Mouse (Mus musculus) neural tube, embryonic 11.5 days (tissue): Measurements from ENCODE around the gene Slc29a1. TPM values are rescaled to one million over a fixed set of nuclear protein-coding genes. Genes with fewer than 3 reads are reported as not detected.

Source experiments
- ATAC-seq: fragments of 200-750 bp; cut with Nextera tagmentation; 2 replicates; pipeline ENCODE4 v1.8.0; 2017; ENCODE audit warnings: moderate number of reproducible peaks, mild to moderate bottlenecking, moderate TSS enrichment, moderate library complexity; ENCODE audit not compliant: insufficient read depth, low FRiP score, low TSS enrichment
- DNase-seq: peaks from one replicate; pipeline ENCODE4 v3.0.0-alpha.2; 2015; ENCODE audit warnings: low spot score
- H3K27ac ChIP-seq: fragments of 300-500 bp; sonication (generic); 2 replicates; pipeline ENCODE4 v1.5.1; 2014; ENCODE audit warnings: low read depth, mild to moderate bottlenecking, low read length
- H3K27me3 ChIP-seq: fragments of 300-500 bp; sonication (generic); 2 replicates; pipeline ENCODE4 v1.6.1; 2014; ENCODE audit warnings: mild to moderate bottlenecking, low read length, mixed read lengths; ENCODE audit not compliant: control insufficient read depth, insufficient read depth
- H3K36me3 ChIP-seq: fragments of 300-500 bp; sonication (generic); 2 replicates; pipeline ENCODE4 v1.6.1; 2014; ENCODE audit warnings: mild to moderate bottlenecking, low read length, moderate library complexity, mixed read lengths; ENCODE audit not compliant: control insufficient read depth, insufficient read depth
- H3K4me1 ChIP-seq: fragments of 300-500 bp; sonication (generic); 2 replicates; pipeline ENCODE4 v1.6.1; 2014; ENCODE audit warnings: low read length, mixed read lengths; ENCODE audit not compliant: control insufficient read depth, insufficient read depth
- H3K4me2 ChIP-seq: fragments of 300-500 bp; sonication (generic); 2 replicates; pipeline ENCODE4 v1.6.1; 2014; ENCODE audit warnings: low read depth, mild to moderate bottlenecking, moderate library complexity
- H3K4me3 ChIP-seq: fragments of 300-500 bp; sonication (generic); 2 replicates; pipeline ENCODE4 v1.5.1; 2014; ENCODE audit warnings: low read depth, low read length
- H3K9ac ChIP-seq: fragments of 300-500 bp; sonication (generic); 2 replicates; pipeline ENCODE4 v1.6.1; 2014; ENCODE audit warnings: mild to moderate bottlenecking, low read length
- H3K9me3 ChIP-seq: fragments of 300-500 bp; sonication (generic); 2 replicates; pipeline ENCODE4 v1.6.1; 2016; ENCODE audit warnings: low read length; ENCODE audit not compliant: control insufficient read depth
- WGBS: fragments of 180-500 bp; shearing (Covaris S2); extraction: QIAGEN DNeasy Blood & Tissue Kit; methylation state at CpG from one replicate; pipeline ENCODE4 v1.1.7; 2014; 5-methylcytosine and 5-hydroxymethylcytosine counted together
- polyA plus RNA-seq: library from polyadenylated mRNA; unstranded; fragments of >200 nt; fragmentation: Nextera tagmentation; extraction: Ambion mirVana; gene quantifications from 2 replicates; pipeline ENCODE4 v1.2.1, GENCODE M21; 2014

Gene Slc29a1
- polyA plus RNA-seq, 1 experiment from 2014 or later = 48.7 TPM

DNA sequence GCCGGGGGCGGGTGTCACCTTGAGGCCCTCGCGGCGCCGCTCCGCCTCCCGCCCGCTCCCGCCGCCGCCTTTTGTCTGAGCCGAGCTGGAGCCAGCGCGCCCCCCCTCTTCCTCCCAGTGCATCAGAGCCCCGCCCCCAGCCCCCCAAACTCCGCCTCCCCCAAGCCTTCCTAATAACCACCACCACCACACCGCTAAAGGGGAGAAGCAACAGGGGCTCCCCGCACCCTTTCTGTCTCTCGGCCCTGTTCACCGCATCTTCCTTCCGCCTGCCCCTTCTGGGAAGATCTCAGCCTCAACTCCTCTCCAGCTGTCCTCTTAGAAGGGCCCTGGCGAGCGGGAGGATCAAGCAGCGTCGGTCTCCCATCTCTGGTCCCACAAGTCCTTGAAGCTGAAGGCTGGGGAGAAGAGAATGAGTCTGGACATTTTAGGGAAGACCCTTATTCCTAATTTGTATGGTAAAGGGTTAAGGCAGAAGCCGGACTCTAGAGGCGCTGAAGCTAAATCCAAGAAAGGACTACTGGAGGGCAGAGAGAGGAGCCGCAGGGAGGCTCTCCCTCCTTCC is 49.7 kb downstream of the Slc29a1 start, which contains the start of gene Tmem151b:
TSS of gene Tmem151b (minus strand) at position 61 of the 565 bp plus-strand sequence.
- Histone ChIP-seq H3K27ac (peak within 1 kb of the TSS; percentile 83), H3K4me2 (peak within 1 kb of the TSS; percentile 87), H3K27me3 (peaks cover 35% of the 10 kb centered on the region), H3K4me1 (peaks cover 6% of the 10 kb centered on the region), H3K9me3 (no peaks in the 10 kb centered on the region), H3K9ac (peak within 1 kb of the TSS; percentile 94), H3K36me3 (no peaks in the 10 kb centered on the region), H3K4me3 (peak within 1 kb of the TSS; percentile 80)
- DNase-seq = peak; percentile 73
- ATAC-seq = 0 out of 2 replicates have a peak, but pooled peaks have one; percentile 42
- WGBS = 1% methylated on average over 12 of the region's 29 CpGs

DNA sequence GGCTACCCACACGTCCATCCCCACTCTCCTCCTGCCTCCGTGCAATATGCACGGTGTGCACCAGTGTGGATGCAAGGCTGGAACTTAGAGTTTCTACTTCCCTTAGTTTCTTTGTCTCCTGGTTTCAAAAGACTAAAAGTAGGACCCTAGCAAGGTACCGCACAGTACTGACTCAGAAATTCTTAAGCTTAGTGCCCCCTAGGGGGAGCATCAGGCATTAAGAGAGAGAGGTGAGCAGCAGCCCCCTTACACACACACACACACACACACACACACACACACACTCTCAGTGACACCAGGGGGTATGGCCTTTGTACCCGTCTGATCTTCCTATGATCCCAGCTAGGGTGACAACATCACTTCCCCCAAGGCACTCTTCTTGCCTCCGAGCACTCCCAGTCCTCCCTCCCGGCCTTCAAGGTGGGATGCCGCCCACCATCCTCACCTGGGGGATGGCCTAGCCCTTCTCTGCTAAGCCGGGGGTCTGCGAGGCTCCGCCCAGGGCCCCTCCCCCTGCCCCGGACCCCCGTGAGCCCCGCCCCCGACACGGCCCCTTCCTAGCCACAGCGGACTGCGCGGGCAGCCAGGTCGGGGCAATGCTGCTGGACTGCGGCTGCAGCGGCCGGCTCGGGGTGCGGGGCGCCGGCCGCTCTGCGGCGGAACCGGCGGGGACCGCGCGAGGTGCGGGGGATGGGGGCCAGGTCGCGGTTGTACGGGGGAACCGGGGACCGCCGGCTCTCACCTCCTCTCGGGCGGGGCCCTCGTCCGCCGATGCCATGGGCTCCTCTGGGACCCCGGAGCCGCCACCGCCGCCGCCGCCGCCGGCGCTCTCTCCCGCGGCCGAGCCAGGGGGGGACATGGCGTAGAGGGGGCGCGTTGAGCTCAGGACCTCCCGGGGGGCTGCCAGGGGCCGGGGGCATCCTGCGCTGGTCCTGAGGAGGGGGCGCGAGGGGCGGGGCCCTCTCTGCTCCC is 50.6 kb downstream of the Slc29a1 start:
- Histone ChIP-seq H3K27me3 (peaks cover 44% of the 10 kb centered on the region), H3K9ac (peak overlapping the region; percentile 94), H3K4me1 (peaks cover 14% of the 10 kb centered on the region), H3K4me2 (peak overlapping the region; percentile 87), H3K27ac (peak overlapping the region; percentile 83), H3K9me3 (no peaks in the 10 kb centered on the region), H3K4me3 (peak overlapping the region; percentile 80), H3K36me3 (0 out of 2 replicates have a peak, but pooled peaks cover 2% of the 10 kb centered on the region)
- WGBS = 3% methylated on average over 45 of the region's 68 CpGs
- peak; percentile 63 for ATAC-seq
- peak; percentile 62 for DNase-seq

GRCm38 (mm10) chr17:45547461-45548190 is 51.8 kb downstream of the Slc29a1 start:
- Histone ChIP-seq H3K9ac (no peak overlapping the region), H3K4me1 (peaks cover 16% of the 10 kb centered on the region), H3K4me3 (no peak overlapping the region), H3K9me3 (no peaks in the 10 kb centered on the region), H3K4me2 (no peak overlapping the region), H3K27me3 (peaks cover 53% of the 10 kb centered on the region), H3K36me3 (0 out of 2 replicates have a peak, but pooled peaks cover 2% of the 10 kb centered on the region), H3K27ac (no peak overlapping the region)
- DNase-seq = no peak
- no peak for ATAC-seq
- WGBS = 82% methylated on average over 5 of the region's 5 CpGs

DNA sequence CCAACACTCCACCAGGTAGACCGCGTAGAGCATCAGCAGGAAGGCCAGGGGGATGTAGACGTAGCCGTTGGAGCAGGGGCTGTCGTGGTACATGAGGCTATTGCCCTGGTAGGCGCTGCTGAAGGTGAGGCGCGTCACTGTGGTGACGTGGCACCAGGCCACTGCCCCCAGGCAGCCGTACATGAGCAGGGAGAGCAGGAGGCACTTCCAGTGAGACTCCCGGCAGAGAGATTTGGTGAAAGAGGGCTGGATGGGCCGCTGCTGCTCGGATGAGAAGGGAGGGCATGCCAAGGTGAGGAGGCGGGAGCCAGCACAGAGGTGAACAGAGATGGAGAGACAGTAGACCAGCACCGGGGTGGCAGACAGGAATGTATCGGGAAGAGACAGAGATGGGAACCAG is 52.5 kb downstream of the Slc29a1 start:
- 68% methylated on average over 16 of the region's 16 CpGs for WGBS
- H3K27ac ChIP-seq = no peak overlapping the region
- H3K9ac ChIP-seq = no peak overlapping the region

DNA sequence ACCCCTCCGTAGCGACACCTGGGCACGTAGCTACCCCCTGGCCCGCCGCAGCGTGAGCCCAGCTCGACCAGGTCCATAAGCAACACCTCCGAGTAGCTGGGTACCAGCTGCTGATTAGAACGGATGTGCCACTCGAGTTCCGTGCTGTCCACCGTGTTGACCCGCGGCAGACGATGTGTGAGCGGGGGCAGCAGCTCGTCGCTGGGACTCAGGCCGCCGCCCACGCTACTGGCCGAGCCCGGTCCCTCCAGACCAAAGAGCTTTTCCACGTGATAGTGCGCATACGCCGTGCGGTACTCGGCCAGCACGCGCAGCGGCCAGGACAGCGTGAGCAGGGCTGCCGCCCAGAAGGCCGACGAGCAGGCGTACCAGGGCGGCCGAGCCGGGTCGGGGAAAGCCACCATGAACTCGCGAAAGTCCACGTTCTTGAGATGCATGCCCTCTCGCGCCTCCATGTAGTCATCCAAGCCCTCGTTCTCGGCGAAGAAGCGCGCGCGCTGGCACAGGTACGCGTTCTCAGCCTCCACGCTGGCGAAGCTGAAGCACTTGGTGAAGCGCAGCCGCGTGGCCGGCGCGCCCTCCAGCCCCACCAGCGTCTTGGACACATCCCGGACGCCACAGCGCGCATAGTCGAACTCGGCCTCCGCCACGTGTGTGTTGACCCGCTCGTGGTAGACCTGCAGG is 54.0 kb downstream of the Slc29a1 start:
- peaks cover 15% of the 10 kb centered on the region for H3K4me1 ChIP-seq
- H3K4me3 ChIP-seq = peak overlapping the region; percentile 1; the same call in 1 of the 2 replicates
- DNase-seq (peak; percentile 44), ATAC-seq (no peak)
- peak overlapping the region; percentile 34 for H3K4me2 ChIP-seq
- 0 out of 2 replicates have a peak, but pooled peaks cover 2% of the 10 kb centered on the region for H3K36me3 ChIP-seq
- peaks cover 55% of the 10 kb centered on the region for H3K27me3 ChIP-seq
- H3K9ac ChIP-seq = no peak overlapping the region
- no peaks in the 10 kb centered on the region for H3K9me3 ChIP-seq
- WGBS = 4% methylated on average over 68 of the region's 74 CpGs
- H3K27ac ChIP-seq = no peak overlapping the region

More for the DNA sequence above, 52.5 kb downstream of the Slc29a1 start:
- Histone ChIP-seq H3K4me3 (no peak overlapping the region), H3K4me1 (peaks cover 16% of the 10 kb centered on the region), H3K36me3 (0 out of 2 replicates have a peak, but pooled peaks cover 2% of the 10 kb centered on the region), H3K4me2 (no peak overlapping the region), H3K9me3 (no peaks in the 10 kb centered on the region), H3K27me3 (peaks cover 55% of the 10 kb centered on the region)
- DNase-seq (no peak), ATAC-seq (no peak)

- 0 out of 2 replicates have a peak, but pooled peaks cover 2% of the 10 kb centered on the region for H3K36me3 ChIP-seq
- no peak overlapping the region for H3K9ac ChIP-seq
- peak overlapping the region; percentile 34 for H3K4me2 ChIP-seq
- DNase-seq (peak; percentile 58), ATAC-seq (no peak)
- 1% methylated on average over 43 of the region's 46 CpGs for WGBS
- no peaks in the 10 kb centered on the region for H3K9me3 ChIP-seq
- H3K27me3 ChIP-seq = peaks cover 58% of the 10 kb centered on the region
- H3K4me1 ChIP-seq = peaks cover 12% of the 10 kb centered on the region
- no peak overlapping the region for H3K27ac ChIP-seq
- peak overlapping the region; percentile 1; the same call in 1 of the 2 replicates for H3K4me3 ChIP-seq
These were observed 54.5 kb downstream of the Slc29a1 start for GRCm38 (mm10) chr17:45544873-45545277.

- H3K9me3 ChIP-seq = no peaks in the 10 kb centered on the region
- WGBS = 3% methylated on average over 24 of the region's 24 CpGs
- peak overlapping the region; percentile 18; the same call in 1 of the 2 replicates for H3K4me2 ChIP-seq
- H3K4me1 ChIP-seq = peaks cover 12% of the 10 kb centered on the region
- DNase-seq = peak; percentile 61
- 0 out of 2 replicates have a peak, but pooled peaks cover 2% of the 10 kb centered on the region for H3K36me3 ChIP-seq
- H3K4me3 ChIP-seq = 0 out of 2 replicates have a peak overlapping the region, but pooled peaks have one; percentile 4
- H3K9ac ChIP-seq = no peak overlapping the region
- ATAC-seq = peak; percentile 24; the same call in 1 of the 2 replicates
- no peak overlapping the region for H3K27ac ChIP-seq
- H3K27me3 ChIP-seq = peaks cover 58% of the 10 kb centered on the region
These were observed 55.2 kb downstream of the Slc29a1 start for GRCm38 (mm10) chr17:45544001-45544872.
